Mouse (Mus musculus) telencephalon, adult 2 months (tissue): Measurements from ENCODE around the gene Anapc13.

Source experiments
- DNase-seq: peaks from one replicate; pipeline ENCODE4 v3.0.0-alpha.2; 2011; ENCODE audit warnings: low read depth, low spot score

The Anapc13 gene

DNA sequence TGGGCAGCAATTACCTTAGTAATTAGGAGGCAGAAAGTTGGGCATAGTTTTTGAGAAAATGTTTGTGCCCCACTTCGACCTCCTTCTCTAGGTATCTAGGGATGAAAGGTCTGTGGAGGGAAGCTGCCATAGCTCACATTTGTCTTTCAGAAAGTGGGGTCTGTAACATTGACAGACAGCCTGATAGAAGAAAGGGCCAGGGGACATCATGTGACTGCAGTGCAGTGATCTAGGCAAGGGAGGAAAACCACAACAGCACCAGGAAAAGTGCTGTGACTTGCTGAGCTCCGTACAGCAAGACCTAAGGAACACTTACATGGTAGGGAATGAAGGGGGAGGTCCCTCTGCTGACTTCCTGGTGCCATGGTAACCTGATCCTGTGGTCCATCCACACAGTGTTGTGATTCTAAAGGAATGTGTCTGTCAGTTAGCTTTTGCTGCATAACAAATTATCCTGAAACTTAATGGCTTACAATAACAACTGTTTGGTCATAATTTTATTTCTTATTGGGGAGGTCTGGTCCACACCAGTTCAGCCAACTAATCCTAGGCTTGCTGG, 5.6 kb downstream of the Anapc13 start:
- no peak for DNase-seq

DNA sequence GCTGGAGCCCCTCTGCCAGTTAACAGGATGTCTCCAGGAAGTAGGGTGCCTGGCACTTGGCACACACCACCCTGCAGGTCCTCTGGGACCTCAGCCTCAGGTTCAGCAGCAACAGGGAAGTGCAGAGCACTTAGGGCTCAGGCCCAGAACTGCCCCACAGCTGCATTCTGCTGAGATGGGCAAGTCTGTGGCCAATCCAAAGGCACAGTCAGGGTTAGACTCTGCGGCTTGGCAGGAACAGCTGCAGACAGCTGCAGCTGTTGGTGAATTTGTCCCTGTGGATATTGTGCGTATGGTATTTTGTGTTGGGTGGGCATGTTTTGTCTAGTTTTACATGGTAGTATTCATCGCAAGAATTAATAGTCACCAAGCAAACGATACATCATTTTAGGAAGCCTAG, 6.1 kb downstream of the Anapc13 start:
- DNase-seq, result no peak

DNA sequence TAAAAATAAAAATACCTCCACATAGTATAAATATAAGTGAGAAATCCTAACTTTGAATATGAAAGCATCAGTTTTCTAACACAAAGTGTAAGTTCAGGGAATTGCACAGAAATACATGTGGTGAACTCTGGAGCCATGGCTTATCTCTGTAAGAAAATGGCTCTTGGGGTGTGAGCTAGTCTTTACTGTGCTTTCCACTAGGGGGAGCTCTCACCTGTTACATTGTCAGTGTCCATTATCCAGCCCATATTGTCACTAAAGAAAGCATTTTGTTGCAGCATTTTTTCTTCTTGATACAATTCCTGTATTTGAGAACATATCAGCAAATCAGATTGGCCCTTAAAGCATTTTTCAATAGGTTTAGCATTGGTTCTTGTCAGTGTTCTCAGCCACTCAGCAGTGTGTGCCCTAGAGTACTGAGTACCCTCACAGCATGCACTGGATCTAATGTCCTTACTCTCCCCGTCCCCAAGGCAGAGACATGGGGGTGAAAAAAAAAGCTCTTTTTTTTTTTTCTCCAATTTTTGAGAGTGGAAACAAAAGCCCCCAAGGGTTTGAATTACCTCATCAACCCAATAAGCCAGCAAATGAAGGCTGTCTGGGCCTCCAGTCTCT, 6.9 kb downstream of the Anapc13 start:
- no peak for DNase-seq

GRCm38 (mm10) chr9:102634453-102634852, 8.4 kb downstream of the Anapc13 start:
- DNase-seq, result no peak

GRCm38 (mm10) chr9:102636553-102636952, 10.5 kb downstream of the Anapc13 start:
- no peak for DNase-seq

DNA sequence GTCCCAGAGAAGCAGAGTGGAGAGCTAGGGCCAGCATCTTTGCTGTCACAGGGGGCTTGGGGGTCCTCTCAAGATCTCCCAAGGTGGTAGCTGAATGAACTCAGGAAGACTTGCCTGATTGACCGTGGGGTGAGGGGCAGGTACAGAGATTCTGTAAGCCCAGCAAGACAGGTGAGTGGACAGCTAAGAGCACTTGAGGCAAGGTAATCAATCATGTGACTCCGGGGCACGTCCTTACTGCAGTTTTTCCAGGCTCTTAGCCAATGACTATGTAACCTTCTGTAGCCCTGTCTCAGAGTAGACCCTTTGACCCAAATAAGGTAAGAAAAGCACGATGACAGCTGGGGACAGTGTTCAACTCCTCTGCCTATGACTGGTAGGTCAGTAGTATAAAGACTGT, 11.0 kb downstream of the Anapc13 start:
- DNase-seq, result no peak

DNA sequence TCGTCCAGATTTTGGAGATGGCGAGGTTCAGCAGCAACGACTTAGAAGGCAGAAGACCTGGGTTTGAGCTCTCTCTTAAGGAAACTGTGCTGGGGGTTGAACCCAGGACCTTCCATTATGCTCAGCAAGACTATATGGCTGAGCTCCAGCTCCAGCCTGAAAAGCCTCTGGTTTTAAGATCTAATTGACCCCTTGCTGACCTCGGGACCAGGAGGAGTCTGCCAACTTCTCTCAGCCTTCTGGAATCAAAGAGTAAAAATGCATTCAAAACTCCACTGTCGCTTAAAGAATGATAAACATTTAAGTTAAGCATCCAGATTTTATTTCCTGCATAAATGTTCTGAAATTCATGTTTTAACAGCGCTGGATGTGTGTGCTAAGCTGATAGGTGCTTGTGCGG, 12.9 kb downstream of the Anapc13 start:
- no peak for DNase-seq

GRCm38 (mm10) chr9:102639510-102639909, 13.4 kb downstream of the Anapc13 start:
- DNase-seq, result no peak

- DNase-seq, result no peak
These were observed 15.4 kb downstream of the Anapc13 start for GRCm38 (mm10) chr9:102641531-102641930.

GRCm38 (mm10) chr9:102643071-102643485, 17.0 kb downstream of the Anapc13 start:
- DNase-seq, result no peak

DNA sequence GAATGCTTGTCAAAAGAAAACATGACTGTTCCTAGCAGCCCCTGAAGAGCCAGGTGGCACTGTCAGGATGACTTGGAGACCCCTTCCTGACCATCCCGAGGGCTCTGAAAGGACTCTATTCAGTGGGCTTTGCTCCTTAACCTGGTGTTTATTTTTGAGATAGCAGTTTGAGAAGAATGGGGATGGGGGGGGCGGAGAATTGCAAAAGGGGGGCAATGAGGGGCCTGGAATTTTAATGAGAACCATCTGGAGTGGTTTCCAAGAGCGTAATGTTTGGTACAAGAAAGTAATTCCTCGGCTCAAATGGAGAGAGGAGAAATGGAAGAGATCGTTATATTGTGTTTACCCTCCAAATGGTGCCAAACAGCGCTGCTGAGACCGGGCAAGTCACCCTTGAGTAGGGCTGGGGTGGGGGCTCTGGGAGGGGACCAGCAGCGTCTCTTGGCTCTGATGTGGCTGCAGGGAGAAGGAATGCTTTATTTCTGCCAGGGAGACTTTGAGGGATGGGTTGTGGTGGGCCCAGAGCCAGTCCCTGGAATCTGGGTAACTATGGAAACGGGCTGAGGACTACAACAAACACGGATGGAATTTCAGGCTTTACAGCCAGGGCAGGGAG, 17.5 kb downstream of the Anapc13 start:
- DNase-seq, result no peak

DNA sequence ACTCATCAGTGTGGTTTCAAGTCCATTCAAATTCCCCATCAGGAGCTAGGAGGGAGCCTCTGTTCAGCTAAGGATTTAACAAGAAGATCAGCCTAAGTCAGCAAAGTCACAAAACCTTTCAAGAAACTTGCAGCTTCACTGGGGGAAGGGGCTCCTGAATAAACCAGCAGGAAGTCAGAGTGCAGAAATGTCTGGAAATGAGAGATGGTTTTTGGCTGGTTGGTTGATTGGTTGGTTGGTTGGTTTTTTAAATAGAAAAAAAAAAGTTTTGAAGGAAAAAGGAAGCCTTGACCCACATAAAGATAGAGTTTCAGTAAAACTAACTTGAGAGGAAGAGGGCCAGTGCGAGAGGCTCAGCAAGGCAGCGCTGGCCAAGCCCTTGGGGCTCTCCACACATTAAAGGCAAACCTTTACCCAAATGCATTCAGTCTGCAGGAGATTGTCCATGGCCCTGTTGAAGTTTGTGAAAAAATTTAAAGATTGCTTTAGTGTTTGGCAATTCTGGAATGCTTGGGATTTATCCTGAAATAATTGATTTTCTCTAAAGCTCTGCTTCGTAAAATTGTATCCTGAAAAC, 19.1 kb downstream of the Anapc13 start:
- no peak for DNase-seq

GRCm38 (mm10) chr9:102647010-102647409, 20.9 kb downstream of the Anapc13 start:
- DNase-seq, result peak; percentile 47

- no peak for DNase-seq
These were observed 23.9 kb downstream of the Anapc13 start for GRCm38 (mm10) chr9:102649917-102650527.

DNA sequence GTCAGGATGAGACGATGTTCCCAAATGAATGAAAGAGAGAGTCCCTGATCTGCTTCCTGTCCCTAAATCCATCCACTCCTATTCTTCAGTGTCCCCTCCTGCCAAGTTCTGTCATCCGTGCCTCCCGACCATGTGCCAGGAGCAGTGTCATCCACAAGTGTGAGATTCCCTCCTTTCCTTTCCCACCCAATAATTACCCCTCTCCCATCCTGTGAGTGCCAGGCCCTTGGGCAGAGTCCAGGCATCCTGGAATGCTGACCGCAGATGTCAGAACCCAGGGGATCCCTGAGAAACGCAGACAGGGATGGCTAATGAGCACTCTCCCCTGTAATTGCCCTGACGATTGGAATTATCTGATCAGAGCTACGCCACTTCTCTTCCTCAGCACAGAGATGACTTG, 24.5 kb downstream of the Anapc13 start:
- no peak for DNase-seq

GRCm38 (mm10) chr9:102651199-102651720, 25.2 kb downstream of the Anapc13 start:
- no peak for DNase-seq

DNA sequence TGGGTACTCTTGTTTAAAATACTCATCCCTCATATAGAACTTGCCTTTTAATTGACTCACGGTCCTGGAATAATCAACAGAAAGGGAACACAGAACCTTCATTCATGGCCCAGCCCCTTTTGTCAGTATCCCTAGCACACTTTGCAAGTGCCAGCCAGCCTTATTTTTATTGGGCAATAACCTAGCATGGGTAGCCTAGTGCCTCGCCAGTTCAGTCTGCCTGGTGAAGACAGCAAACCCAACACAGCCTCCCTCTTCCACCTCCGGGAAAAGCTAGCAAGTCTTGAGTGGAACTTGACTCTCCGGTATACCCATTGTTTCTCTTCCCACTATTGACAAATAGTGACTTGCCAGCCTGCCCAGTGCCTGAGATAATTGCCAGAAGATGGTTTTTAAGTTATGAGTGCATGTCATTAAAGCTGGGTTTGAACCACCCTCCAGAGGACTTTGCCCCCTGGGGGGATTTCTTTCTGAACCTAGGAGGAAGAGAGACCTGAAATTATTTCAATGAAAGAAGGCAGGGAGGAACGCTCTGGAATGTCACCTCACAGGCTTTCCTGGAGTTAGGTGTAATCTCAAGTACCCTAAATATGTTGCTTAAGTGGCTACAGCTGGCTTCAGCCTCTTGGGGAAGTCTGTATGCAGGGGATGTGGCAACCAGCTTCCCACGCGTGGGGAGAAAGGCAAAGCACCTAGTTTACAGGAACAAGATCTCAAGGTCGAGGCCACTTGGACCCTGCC, 30.4 kb downstream of the Anapc13 start:
- DNase-seq, result no peak

DNA sequence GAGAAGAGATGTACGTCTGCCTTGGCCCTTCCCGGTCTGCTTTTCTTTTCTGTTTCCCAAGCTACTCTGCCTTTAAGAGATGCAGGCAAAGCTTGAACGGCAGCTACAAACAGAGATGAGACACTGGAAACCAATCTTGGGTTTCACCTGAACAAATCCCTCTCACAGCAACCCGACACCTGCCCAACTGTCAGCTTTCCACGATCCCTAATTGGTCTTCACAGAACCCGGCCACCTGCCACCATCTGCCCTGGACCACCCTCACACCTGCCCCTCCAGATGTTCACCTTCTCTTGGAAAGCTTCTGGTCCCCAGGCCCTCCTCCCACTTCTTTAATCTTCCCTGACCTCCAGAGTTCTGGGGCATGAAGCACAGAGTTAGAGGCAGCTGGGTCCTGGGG, 42.0 kb downstream of the Anapc13 start:
- no peak for DNase-seq

- no peak for DNase-seq
These were observed 42.8 kb downstream of the Anapc13 start for GRCm38 (mm10) chr9:102668906-102669305.

- DNase-seq, result no peak
These were observed 47.3 kb downstream of the Anapc13 start for GRCm38 (mm10) chr9:102673381-102673780.

GRCm38 (mm10) chr9:102675922-102676321, 49.8 kb downstream of the Anapc13 start:
- DNase-seq, result no peak

DNA sequence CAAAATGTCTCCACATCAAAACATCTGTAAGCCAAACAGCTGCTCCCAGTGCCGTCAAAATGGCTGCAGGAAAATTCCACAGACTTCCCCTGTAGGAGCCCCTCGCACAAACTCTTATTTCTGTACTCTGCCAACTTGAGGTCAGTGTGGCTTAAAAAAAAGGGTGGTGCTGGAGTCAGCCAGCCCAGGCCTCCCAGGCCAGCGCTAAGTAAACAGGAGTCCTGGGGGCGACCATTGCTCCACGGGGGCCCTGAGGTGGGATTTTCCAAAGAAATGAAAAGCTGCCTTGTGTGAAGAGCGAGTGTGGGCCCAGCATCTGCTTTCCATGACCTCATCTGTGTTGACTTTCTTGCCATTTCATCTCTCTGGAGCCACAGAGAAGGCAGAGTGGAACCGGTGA, 55.4 kb downstream of the Anapc13 start:
- no peak for DNase-seq
